Mouse (Mus musculus): ENCODE measurements around the gene Mospd3. TPM values are rescaled to one million over a fixed set of nuclear protein-coding genes. Genes with fewer than 3 reads are reported as not detected.

Mospd3 gene
- 10 to 100 TPM; 45.6 to 47.8 TPM for total RNA-seq (2021)
- long read RNA-seq, experiment 1, transcript Mospd3-202 (5 exons, 1,318 nt), result major isoform, 20 of 24 reads
- long read RNA-seq, experiment 1, partial matches to known transcripts, result 0 of 24 reads
- long read RNA-seq, experiment 1, other reads (novel, unspliced or antisense), result 4 of 24 reads
- long read RNA-seq, experiment 2, transcript Mospd3-202 (5 exons, 1,318 nt), result major isoform, 12 of 13 reads
- long read RNA-seq, experiment 2, partial matches to known transcripts, result 0 of 13 reads
- long read RNA-seq, experiment 2, other reads (novel, unspliced or antisense), result 1 of 13 reads

DNA sequence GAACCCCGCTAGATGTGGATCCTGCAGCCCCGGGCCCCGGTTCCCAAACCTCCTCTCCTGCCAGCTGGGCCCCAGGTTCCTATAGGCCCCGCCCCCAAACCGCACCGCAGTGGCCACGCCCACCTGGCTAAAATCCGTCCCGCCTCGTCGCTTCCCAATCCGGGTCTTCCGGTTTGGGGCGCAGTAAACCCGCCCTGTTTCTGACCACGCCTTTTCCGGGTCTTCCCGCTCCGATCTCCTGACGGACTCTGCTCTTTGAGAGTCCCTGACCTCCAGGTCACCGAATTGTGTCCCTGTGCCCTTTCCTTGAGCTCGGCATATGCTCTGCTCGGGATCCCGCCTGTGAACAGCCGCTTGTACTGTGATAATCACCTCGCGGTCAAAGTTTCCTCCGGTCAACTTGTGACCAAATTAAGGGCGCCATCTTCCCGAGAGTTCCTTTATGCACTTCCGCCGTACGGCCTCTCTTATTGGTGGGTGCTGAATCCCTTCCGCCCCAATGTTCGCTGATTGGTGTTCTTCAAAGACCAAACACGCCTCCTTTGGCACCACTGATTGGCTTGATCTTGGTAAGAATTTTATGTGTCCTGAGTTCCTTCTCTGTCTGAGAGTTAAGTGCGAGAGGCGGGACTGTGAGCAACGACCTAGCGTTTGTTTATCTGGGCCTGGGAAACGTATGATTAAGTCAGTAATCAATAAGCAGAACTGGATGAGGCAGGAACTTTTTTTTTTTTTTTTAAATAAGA lies at the start of gene Mospd3:
Gene Mospd3, minus strand, starts transcription at position 440 of the 746 bp plus-strand sequence.
- peak; percentile 97 for DNase-seq

DNA sequence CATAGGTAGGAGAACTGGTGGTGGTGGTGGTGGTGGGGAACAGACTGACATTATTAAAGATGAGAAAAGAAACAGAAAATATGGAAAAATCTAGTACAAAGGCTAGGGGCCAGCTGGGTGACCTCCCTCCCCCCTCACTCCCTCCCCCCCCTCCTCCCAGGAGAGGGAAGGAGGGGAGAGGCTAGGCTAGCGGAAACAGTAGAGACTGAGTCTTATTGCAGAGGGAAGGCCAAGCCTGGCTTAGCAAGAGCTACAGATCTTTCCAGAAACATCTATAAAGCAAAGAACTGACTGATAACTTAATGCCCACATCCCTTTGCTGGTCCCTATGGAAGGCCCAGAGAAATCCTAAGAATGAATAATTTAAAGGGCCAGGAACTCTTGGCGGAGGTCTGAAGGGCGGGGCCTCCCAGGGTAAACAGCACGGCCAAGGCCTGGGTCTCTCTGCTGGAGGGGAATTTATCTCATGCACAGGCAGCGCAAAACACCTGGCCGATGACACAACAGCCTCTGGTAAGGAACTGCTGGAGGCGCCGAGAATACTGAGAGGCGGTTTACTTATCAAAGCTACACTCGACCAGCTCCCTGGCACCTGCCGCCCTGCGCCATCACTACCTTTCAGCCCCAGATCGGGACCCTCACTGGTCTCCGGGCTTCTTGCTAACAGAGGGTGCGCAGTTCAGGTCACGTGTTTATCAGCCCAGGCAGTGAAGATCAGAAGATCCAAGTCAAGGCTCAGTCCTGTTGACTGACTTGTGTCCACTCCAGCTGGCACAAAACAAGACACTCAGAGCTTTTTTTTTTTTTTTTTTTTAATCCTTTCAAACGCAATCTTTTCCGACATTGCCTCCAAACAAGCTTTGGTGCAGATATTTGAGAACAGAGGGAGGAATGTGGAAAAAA lies 49.1 kb upstream of the Mospd3 start:
- DNase-seq, result no peak

DNA sequence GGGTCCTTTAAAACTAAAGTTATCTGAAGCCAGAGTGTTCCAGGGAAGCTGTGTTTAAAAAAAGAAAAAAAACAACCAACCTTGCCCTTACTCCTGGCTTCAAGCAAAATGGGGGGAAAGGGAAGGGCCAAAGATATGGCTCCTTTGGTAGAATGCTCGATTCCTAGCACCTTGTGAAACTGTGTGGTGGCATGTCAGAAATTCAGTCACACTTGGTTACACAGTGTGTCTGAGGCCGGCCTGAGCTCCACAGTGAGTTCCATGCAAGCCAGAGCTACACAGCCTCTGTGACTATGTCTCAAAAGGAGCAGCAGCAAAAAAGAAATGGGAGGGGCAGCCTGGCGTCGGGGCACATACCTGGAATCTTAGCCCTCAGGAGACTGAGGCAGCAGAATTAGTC lies 48.4 kb upstream of the Mospd3 start:
- no peak for DNase-seq

DNA sequence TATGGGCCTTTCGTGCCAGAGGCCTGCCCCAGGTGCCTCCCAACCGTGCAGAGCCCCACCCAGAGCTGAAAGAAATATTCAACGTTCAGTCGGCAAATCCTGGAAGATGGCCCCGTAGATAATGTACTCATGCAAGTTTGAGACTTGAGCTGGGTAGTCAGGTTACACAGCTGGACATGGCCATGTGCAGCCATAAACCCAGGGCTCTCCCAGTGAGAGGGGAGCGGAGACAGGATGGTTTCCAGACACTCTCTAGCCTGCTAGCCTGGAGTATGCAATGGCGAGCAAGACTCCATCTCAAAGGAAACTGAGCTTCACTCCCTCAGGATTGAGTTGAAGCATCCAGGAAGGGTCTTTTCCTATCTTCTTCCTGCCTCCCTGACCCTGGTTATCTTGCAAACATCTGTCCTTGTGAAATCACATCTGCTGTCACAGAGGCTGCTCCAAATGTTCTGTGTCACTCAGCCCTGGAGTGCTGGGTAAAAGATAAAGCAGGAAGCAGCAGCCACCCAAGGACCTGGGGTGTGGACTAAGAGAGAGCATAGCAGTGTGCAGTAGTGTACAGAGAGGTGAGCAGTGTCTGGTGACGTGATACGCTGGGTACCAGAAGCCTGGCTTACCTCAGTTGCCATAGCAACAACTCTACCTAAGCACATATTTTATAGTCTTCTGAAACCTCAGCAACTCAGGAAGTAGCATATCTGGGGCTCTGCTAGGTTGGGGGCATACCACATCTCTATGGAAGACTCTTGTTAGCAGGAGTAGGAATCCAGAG lies 47.2 kb upstream of the Mospd3 start:
- DNase-seq, result no peak

DNA sequence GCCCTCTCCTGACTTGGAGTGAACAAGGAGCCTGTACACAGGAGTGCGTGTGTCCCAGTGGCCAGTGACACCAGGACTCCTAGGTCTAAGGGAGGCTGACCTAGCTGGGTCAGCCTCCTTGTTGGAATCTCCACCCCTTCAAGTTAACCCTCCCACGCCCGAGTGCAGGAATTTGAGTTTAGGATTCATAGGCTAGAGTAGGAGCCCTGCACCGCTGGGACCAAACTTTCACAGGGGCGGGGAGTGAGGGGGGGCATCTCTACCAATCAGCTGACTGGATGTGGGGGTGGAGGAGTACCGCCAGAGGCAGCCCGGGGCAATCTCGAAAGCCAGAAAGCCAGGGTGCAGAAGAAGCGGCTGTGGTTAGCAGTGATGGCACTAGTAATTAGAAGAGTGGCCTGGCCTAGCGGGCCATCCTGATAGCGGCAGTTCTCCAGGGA lies 44.8 kb upstream of the Mospd3 start, which contains the start of gene Irs3:
Gene Irs3, minus strand, starts transcription at position 63 of the 440 bp plus-strand sequence.
- peak in 1 of 2 experiments; percentile 47 for DNase-seq

DNA sequence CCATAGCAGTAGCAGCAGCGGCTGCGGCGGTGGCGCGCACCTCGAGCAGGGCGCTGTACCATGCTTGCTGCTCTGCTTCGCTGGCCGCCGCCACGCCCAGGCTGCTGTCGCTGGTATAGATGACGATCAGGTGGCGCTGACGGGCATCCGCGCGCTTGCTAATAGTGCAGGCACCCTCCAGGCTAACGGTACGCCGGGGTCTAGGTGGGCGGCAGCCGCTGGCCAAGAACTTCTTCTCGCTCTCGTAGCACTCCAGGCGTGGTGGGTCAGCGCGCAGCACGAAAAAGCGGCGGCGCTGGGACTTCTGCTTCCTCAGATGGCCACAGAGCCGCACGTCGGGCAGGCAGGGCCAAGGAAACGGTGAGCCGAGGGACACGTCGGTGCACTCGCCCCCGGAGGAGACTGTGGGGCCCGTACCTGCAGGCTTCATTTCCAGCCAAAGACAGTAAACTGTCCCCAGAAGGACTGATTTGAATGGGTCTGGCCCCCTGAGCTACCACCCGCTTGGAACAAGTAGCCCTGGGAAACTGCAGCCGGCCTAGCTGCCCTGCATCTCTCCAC lies 44.3 kb upstream of the Mospd3 start:
- DNase-seq, result peak; percentile 33 to 43

DNA sequence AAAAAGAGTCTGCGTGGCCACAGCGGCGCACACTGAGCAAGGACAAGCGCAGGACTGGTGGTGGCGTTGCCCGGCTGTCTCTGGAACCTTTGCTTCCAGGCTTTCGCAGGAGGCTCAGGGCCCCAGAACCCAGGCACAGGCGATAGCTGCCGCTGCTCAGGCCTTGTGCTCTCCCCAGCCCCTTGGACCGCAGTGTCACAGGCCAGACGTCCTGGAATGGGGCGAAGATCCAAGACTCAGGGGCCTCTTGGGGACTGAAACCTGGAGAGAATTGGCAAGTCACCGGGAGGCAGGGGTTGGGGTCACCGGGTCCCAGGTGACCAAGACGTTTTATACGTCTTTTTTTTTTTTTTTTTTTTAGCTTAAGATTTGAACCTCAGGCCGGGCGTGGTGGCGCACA lies 43.6 kb upstream of the Mospd3 start:
- no peak for DNase-seq

DNA sequence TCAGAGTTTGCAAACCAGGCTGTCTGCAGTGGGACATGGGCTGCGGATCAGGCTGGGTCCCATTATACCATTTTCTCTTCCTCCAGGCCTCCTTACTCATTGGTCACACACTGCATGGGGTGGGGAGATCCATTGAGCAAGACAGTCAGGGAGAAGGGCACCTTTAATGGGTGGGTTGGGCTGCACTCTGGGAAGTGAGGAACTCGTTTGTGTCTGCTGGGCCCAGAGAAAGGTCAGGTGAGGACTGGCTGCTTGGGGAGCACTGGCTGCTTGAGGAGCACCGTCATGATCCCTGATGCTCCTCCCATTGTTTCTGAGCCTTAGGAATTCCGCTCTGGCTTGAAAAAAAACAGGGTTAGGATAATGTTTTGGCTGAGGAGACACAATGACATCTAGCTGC lies 42.0 kb upstream of the Mospd3 start:
- no peak for DNase-seq

DNA sequence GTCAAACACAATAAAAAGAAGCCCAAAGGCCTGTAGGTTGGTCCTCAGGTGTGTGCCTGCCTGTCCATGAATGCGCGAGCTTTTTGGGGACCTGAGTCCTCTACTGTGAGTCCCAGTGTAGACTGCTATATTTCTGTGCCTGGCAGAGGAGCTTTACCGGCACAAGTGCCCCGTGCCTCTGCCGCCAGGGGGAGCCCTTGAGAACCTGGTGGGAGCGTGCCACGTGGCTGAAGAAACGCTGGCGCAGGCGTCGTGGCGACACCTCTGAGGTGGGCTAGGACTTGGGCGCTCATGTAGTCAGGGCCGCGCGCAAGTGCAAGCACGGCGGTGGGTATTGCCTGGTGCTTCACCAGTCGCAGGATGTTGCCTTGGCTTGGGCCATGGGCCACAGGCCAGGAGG lies 40.2 kb upstream of the Mospd3 start, which contains the start of gene Sap25:
Gene Sap25, plus strand, starts transcription at position 281 of the 400 bp plus-strand sequence.
- peak; percentile 40 to 68 for DNase-seq

DNA sequence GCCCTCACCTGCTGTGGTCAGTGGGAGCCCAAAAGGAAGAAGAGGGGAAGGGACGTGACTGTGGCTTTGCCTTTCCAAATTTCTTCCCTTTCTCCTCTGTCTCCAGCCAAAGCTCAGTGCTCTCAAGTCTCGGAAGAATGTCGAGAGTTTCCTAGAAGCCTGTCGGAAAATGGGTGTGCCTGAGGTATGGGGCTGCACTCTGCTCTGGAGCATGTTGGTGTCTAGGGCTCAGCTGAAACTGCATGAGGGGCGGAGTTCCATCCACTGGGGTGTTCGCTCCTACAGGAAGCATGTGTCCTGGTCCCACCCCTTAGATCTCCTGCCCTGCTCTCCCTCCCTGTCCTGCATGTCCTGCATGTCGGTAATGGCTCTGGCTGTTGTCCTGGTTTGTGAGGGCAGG lies 38.6 kb upstream of the Mospd3 start:
- no peak for DNase-seq

DNA sequence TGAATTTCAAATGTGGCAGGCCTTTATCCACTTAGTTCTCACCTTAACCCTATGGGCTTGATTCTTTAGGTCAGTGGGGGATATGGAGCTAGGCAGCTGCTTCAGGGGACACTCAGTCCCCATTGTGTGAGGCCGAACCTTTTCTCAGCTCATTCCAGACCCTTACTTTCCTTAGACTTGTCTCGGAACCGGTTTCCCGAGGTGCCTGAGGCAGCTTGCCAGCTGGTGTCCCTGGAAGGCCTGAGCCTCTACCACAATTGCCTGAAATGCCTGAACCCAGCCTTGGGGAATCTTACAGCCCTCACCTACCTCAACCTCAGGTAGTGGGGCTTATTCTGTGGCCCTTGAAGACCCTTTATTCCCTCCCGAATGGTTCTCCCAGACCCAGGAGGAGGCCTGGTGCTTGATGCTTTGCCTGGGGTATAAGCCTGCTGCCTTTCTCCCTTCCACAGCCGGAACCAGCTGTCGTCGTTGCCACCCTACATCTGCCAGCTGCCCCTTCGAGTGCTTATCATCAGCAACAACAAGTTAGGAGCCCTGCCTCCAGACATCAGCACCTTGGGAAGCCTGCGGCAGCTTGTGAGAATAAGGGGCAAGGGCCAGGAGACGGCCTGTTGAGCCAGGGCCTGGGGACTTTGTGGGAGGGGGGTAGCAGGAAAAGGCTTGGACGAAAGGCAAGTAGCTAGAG lies 32.7 kb upstream of the Mospd3 start:
- no peak for DNase-seq

DNA sequence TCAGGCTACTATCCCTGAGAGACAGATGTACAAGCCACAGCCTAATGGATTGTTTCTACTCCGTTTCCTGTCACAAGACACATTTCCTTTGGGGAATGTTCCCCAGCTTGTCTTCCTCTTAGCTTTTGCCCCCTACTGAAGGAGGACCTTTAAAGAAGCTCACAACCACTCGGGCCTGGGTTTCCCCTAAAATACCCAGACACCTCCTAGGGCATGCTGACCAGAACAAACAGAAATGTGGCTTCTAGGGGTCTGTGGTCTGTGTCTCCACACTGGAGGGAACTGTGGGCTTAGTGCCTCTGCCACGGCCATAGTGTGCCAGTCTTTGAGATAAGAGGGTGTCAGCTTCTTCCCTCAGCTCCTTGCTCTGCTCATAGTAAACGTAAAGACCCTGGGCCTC lies 30.7 kb upstream of the Mospd3 start:
- no peak for DNase-seq

DNA sequence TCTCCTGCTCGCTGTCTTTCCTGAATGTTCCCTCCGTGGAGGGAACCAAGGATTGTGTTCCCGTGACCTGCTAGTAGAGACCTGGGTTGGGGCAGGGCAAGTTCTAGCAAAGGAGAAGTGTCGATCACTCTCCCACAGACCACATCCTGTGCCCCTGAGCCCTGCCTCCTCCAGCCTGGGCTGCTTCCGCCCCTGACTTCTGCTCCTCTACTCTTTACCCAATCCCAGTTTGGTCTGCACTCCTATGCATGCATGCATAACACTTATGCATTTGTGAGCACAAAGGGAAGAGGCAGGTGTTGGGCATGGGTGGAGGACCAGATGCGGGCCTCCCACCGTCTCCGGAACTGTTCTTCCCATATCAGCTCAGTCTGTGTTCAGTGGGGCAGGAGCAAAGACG lies 30.3 kb upstream of the Mospd3 start:
- no peak for DNase-seq

DNA sequence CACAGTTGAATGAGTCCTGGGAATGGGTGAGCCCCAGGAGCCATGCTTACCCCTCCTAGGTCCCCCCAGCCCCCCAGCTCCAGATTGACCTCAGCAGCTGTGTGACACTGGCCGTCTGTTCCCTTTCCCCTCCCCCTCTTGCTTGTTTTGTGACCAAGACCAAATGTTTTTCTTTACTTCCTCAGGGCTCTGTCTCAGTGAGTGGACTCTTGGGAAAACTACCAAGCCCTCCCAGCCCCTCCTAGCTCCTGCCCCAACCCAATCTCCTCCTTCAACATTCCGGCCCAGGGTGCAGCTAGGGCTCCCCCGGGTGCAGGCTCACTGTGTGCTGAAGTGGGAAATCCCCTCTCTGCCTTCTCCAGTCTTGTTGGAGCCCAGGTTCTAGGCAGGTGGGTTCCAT lies 29.7 kb upstream of the Mospd3 start:
- DNase-seq, result no peak

DNA sequence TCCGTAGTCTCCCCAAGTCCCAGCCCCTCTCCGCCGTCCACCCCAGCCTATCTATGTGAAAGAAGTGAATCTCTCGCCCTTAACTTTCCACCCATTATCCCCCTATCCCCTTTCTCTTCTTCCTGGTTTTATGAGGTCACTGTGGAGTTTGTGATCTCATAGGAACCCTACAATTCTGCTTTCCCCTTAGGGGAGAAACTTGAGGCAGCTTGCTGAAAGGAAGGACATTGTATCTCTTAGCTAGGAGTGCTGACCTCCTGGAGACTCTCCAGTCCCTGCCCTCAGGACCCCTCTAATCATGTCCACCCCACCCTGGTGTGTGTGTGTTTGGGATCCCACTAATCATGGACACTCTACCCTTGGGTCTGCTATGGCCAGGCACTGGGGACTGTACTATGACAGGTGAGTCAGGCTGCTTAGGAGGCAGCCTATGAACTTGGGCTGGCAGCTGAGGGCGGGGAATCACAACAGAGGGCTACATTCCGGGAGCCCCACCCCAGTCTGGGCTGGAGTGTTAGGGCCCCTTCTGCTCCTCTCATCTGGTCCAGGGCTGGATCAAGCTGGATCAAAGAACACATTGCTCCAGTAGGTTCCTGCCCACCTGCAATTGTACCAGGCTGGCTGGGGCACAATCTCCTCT lies 29.2 kb upstream of the Mospd3 start:
- DNase-seq, result no peak

DNA sequence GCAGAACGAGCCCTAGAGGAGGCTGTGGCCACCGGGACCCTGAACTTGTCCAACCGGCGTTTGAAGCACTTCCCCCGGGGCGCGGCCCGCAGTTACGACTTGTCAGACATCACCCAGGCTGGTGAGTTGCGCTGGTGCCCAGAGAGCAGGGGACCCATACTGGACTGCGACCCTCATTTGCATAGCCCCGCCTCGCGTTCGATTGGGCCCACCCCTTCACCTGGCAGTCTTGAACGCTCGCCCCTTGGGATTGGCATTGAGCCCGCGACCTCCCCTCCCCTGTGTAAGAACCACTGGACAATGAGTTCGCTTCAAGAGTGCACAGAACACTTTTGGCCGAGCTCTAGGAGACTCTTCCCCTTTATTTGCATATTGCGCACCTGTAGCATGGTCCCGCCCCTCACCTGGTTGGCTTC lies 28.5 kb upstream of the Mospd3 start:
- DNase-seq, result no peak

DNA sequence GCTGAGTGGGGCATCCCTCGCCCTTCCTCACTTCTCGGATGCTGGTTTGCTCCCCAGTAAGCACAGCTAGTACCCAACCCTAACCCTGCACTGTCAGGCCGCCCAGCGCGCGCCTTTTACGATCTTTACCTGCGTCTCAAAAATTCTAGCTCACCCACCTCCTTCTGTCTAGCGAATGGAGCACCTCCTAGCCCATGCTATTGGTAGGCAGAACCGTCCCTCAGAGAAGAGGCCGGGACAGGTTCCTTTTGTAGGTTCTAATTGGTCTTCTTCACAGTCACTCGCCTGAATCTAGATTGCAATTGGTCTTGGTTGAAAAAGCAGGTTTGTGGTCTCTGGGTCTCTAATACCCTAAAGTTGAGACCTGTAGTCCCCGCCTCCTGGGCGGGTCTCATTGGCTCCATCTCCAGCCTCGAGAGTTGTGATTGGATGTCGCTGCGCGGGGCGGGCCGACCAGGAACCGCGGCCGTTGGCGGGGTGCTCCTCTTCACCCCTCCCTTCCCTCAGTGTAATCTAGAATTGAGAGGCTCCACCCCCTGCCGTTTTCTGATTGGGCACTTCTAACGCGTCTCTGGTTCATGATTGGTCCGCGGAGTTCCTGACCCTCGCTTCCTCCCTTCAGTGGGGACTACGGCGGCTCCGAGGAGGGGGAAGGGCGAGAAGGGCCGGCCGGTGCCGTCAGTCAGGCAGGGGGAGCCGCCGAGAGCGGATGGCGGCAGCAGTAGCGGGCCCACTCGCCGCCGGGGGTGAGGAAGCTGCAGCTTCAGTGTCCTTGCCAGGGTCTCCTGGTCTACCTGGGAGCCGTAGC lies 27.8 kb upstream of the Mospd3 start, which contains the start of the genes Fbxo24, Lrch4 and Gm20605:
Gene Fbxo24, minus strand, starts transcription at position 505 of the 808 bp plus-strand sequence.
Gene Lrch4, plus strand, starts transcription at position 624 of the 808 bp plus-strand sequence.
Gene Gm20605, plus strand, starts transcription at position 678 of the 808 bp plus-strand sequence.
- DNase-seq, result peak; percentile 99

DNA sequence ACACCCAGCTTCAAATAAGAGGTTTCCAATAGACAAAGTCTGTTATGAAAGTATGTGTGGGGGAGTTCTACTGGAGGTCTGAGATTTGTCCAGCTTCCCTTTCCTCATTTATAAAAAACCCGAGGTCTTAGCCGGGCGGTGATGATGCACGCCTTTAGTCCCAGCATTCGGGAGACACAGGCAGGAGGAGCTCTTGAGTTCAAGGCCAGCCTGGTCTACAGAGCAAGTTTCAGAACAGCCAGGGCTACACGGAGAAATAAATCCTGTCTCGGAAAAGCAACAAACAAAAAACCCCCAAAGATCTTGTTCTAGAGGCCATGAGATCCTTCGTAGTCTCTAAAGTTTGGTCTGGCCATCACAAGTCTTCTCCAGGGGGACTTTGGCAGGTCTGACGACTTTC lies 27.1 kb upstream of the Mospd3 start:
- peak; percentile 59 to 64 for DNase-seq
